Mouse (Mus musculus) stomach, embryonic 15.5 days (tissue): ENCODE results near the gene Prkacb. TPM values are rescaled to one million over a fixed set of nuclear protein-coding genes. Genes with fewer than 3 reads are reported as not detected.

Source experiments
- ATAC-seq: fragments of 200-750 bp; cut with Nextera tagmentation; 2 replicates; pipeline ENCODE4 v1.8.0; 2017; ENCODE audit warnings: low read depth, moderate number of reproducible peaks, moderate TSS enrichment; ENCODE audit not compliant: insufficient read depth, low FRiP score
- H3K27ac ChIP-seq: fragments of 300-500 bp; sonication (generic); 2 replicates; pipeline ENCODE4 v1.5.1; 2015; ENCODE audit warnings: mild to moderate bottlenecking, inconsistent platforms
- H3K27me3 ChIP-seq: fragments of 300-500 bp; sonication (generic); replicated peaks from 2 replicates; pipeline ENCODE4 v1.6.1; 2015; ENCODE audit warnings: inconsistent platforms
- H3K36me3 ChIP-seq: fragments of 300-500 bp; sonication (generic); 2 replicates; pipeline ENCODE4 v1.6.1; 2015; ENCODE audit warnings: inconsistent platforms
- H3K4me1 ChIP-seq: fragments of 300-500 bp; sonication (generic); 2 replicates; pipeline ENCODE4 v1.6.1; 2015; ENCODE audit warnings: inconsistent platforms
- H3K4me2 ChIP-seq: fragments of 300-500 bp; sonication (generic); 2 replicates; pipeline ENCODE4 v1.6.1; 2015; ENCODE audit warnings: mild to moderate bottlenecking, inconsistent platforms
- H3K4me3 ChIP-seq: fragments of 300-500 bp; sonication (generic); replicated peaks from 2 replicates; pipeline ENCODE4 v1.5.1; 2015; ENCODE audit warnings: inconsistent platforms
- H3K9ac ChIP-seq: fragments of 300-500 bp; sonication (generic); 2 replicates; pipeline ENCODE4 v1.6.1; 2015; ENCODE audit warnings: inconsistent platforms
- H3K9me3 ChIP-seq: fragments of 300-500 bp; sonication (generic); 2 replicates; pipeline ENCODE4 v1.6.1; 2016; ENCODE audit warnings: inconsistent platforms
- WGBS: fragments of 180-500 bp; shearing (Covaris S2); methylation state at CpG from one replicate; pipeline ENCODE4 v1.1.7; 2015; 5-methylcytosine and 5-hydroxymethylcytosine counted together
- polyA plus RNA-seq: library from polyadenylated mRNA; unstranded; fragments of >200 nt; fragmentation: Nextera tagmentation; extraction: Ambion mirVana; gene quantifications from 2 replicates; pipeline ENCODE4 v1.2.1, GENCODE M21; 2015

Prkacb gene
- polyA plus RNA-seq = 51.5 and 56.8 TPM in 2 replicates

DNA sequence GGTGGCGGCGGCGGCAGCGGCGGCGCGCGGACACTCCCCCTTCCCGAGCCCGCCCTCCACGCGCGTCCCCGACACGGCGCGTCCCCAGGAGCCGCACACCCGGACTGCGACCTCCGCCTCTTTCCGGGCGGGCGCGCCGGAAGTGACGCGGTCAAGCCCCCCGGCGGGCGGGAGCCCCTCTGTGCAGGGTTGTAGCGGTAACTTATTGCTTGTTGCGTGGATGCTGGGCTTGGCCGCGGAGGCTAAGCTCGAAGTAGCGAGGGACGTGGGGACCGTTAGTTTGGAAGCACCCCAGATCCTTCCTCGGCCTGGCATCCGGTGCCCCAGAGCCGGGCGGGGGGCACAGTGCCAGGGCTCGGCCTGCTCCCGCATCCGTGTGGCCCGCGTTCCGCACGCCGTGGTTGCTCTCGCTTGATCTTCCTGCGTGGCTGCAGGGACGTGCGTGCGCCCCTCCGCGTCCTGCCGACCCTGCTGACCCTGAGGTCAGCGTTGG lies at the start of gene Prkacb:
TSS of gene Prkacb (minus strand) at position 90 of the 493 bp plus-strand sequence.
- peaks cover 2% of the 10 kb centered on the region; the same call in 1 of the 2 replicates for H3K4me1 ChIP-seq
- no peaks in the 10 kb centered on the region for H3K27me3 ChIP-seq
- peak within 1 kb of the TSS; percentile 93 for H3K9ac ChIP-seq
- peak; percentile 95 for ATAC-seq
- WGBS = under 1% methylated on average over 59 of the region's 60 CpGs
- H3K36me3 ChIP-seq = no peaks in the 10 kb centered on the region
- peak within 1 kb of the TSS; percentile 94 for H3K27ac ChIP-seq
- H3K4me2 ChIP-seq = peak within 1 kb of the TSS; percentile 75
- H3K9me3 ChIP-seq = no peaks in the 10 kb centered on the region
- H3K4me3 ChIP-seq = peak within 1 kb of the TSS; percentile 88

DNA sequence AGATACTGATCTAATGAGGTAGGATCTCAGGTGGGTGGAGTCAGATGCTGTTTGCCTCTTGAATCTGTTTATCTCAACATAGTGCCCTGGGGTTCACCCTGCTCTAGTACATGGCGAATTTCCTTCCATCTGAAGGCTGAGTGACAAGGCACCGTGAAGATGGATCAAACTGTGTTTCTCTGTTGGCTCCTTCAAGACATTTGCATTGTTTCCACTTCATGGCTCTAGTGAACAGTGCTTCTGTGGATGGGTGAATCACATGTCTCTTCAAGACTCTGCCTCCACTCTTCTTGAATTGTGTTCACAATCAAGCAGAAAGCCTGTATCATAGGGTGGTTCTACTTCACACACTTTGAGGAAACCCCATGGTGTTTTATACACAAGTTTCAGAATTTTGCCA lies 47.5 kb upstream of the Prkacb start:
- Histone ChIP-seq H3K9ac (no peak overlapping the region), H3K36me3 (no peaks in the 10 kb centered on the region), H3K4me2 (no peak overlapping the region), H3K9me3 (no peaks in the 10 kb centered on the region), H3K4me3 (no peak overlapping the region), H3K4me1 (no peaks in the 10 kb centered on the region), H3K27me3 (no peaks in the 10 kb centered on the region), H3K27ac (no peak overlapping the region)
- ATAC-seq = no peak
- 83% methylated on average over 2 of the region's 2 CpGs for WGBS

GRCm38 (mm10) chr3:146857373-146857772 lies 44.6 kb upstream of the Prkacb start:
- no peak overlapping the region for H3K4me3 ChIP-seq
- no peak overlapping the region for H3K9ac ChIP-seq
- no peak overlapping the region for H3K27ac ChIP-seq
- no peaks in the 10 kb centered on the region for H3K9me3 ChIP-seq
- H3K36me3 ChIP-seq = no peaks in the 10 kb centered on the region
- 89% methylated on average over 10 of the region's 10 CpGs for WGBS
- H3K4me2 ChIP-seq = no peak overlapping the region
- ATAC-seq = no peak
- no peaks in the 10 kb centered on the region for H3K27me3 ChIP-seq
- H3K4me1 ChIP-seq = peaks cover 4% of the 10 kb centered on the region; the same call in 1 of the 2 replicates

DNA sequence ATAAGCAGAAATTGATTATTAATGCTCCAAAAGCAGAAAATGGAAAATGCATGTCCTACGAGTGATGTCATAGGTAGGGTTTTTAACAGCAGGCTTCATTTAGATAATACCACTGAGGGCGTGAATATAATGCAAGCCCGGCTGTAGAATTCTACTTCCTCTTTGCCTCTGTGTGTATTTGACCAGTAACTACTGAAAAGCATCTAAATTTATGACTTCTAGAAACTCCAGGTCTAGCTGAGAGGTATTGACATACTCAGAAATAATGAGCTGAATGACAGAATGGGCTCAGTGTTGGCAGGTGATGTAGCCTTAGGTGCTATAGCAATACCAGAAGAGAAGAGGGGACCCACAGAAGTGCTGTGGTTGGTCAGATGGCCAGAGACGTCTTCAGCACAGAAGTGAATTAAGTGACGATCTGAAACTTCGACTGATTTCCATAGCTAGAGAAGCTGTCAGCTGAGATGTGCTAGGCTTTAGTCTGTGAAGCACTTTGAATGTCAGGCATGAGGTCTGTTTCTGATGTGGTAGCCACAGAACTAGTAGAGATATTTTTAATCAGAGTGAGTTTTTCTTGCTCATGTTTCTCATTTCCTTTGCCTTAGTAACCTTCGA lies 41.8 kb upstream of the Prkacb start:
- H3K4me1 ChIP-seq = peaks cover 5% of the 10 kb centered on the region; the same call in 1 of the 2 replicates

GRCm38 (mm10) chr3:146851966-146852891 lies 39.4 kb upstream of the Prkacb start, which contains the start of gene Ttll7:
TSS of gene Ttll7 (plus strand) at chr3:146852367.
- H3K9ac ChIP-seq = peak within 1 kb of the TSS; percentile 41
- WGBS = under 1% methylated on average over 35 of the region's 36 CpGs
- H3K4me2 ChIP-seq = peak within 1 kb of the TSS; percentile 89
- H3K4me3 ChIP-seq = peak within 1 kb of the TSS; percentile 68
- no peaks in the 10 kb centered on the region for H3K36me3 ChIP-seq
- no peaks in the 10 kb centered on the region for H3K9me3 ChIP-seq
- no peaks in the 10 kb centered on the region for H3K27me3 ChIP-seq
- ATAC-seq = peak; percentile 95
- H3K4me1 ChIP-seq = peaks cover 5% of the 10 kb centered on the region; the same call in 1 of the 2 replicates
- H3K27ac ChIP-seq = no peak within 1 kb of the TSS

More for the DNA sequence above, 41.8 kb upstream of the Prkacb start:
- H3K9me3 ChIP-seq = no peaks in the 10 kb centered on the region
- no peak overlapping the region for H3K27ac ChIP-seq
- H3K27me3 ChIP-seq = no peaks in the 10 kb centered on the region
- ATAC-seq = no peak
- H3K36me3 ChIP-seq = no peaks in the 10 kb centered on the region
- H3K4me2 ChIP-seq = no peak overlapping the region
- H3K4me3 ChIP-seq = no peak overlapping the region
- no peak overlapping the region for H3K9ac ChIP-seq
- 81% methylated on average over 7 of the region's 7 CpGs for WGBS

DNA sequence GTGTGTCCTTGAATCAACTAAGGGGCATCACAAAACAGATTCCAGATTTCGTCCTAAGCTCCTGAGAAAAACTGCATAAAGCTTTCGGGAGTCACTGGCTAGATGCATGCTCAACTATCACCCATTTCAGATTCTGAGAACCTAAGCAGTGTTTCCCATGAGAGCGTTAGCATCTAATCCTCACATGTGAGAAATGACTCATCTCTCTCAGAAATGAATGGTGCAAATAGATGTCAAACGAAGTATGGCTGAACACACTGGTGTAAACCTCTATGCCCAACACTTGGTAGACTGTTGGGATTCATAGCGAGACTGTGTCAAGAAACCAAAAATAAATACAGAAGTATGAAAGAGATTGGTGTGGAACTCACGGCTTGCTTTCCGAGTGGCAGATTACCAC lies 36.6 kb upstream of the Prkacb start:
- H3K36me3 ChIP-seq = no peaks in the 10 kb centered on the region
- peaks cover 5% of the 10 kb centered on the region; the same call in 1 of the 2 replicates for H3K4me1 ChIP-seq
- H3K27ac ChIP-seq = no peak overlapping the region
- 89% methylated on average over 7 of the region's 7 CpGs for WGBS
- no peaks in the 10 kb centered on the region for H3K9me3 ChIP-seq
- no peak overlapping the region for H3K9ac ChIP-seq
- no peak for ATAC-seq
- H3K27me3 ChIP-seq = no peaks in the 10 kb centered on the region
- H3K4me3 ChIP-seq = no peak overlapping the region
- no peak overlapping the region for H3K4me2 ChIP-seq

GRCm38 (mm10) chr3:146848112-146848511 lies 35.3 kb upstream of the Prkacb start:
- H3K4me3 ChIP-seq = no peak overlapping the region
- no peak overlapping the region for H3K9ac ChIP-seq
- no peaks in the 10 kb centered on the region for H3K27me3 ChIP-seq
- peaks cover 5% of the 10 kb centered on the region; the same call in 1 of the 2 replicates for H3K4me1 ChIP-seq
- no peak overlapping the region for H3K27ac ChIP-seq
- WGBS = 78% methylated on average over 8 of the region's 8 CpGs
- no peaks in the 10 kb centered on the region for H3K9me3 ChIP-seq
- no peak for ATAC-seq
- no peak overlapping the region for H3K4me2 ChIP-seq
- H3K36me3 ChIP-seq = no peaks in the 10 kb centered on the region

- no peak for ATAC-seq
- 88% methylated on average over 5 of the region's 5 CpGs for WGBS
- H3K4me3 ChIP-seq = no peak overlapping the region
- H3K36me3 ChIP-seq = no peaks in the 10 kb centered on the region
- H3K4me2 ChIP-seq = no peak overlapping the region
- H3K27me3 ChIP-seq = no peaks in the 10 kb centered on the region
- H3K9ac ChIP-seq = no peak overlapping the region
- no peak overlapping the region for H3K27ac ChIP-seq
- H3K4me1 ChIP-seq = no peaks in the 10 kb centered on the region
- H3K9me3 ChIP-seq = no peaks in the 10 kb centered on the region
Observed at GRCm38 (mm10) chr3:146846237-146846636, 33.4 kb upstream of the Prkacb start.

DNA sequence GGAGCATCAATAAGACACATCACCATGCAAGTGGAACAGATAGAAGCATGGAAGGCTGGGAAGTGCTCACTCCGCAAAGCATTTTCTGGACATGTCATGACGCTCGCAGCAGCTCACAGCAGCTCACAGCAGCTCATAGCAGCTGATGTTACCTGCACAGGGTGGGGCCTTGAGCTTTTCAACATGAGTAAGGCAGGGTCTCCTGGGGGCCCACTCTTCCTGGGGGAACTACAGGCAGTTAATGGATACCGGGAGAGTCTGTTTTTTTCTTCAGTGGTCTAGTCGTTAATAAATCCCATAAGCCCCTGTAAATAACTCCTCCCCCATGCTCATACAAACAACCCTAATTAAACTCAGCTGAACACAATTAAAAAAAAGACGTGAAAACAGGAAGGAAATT lies 30.7 kb upstream of the Prkacb start:
- no peaks in the 10 kb centered on the region for H3K4me1 ChIP-seq
- no peaks in the 10 kb centered on the region for H3K36me3 ChIP-seq
- ATAC-seq = no peak
- no peak overlapping the region for H3K27ac ChIP-seq
- H3K27me3 ChIP-seq = no peaks in the 10 kb centered on the region
- H3K4me2 ChIP-seq = no peak overlapping the region
- H3K9ac ChIP-seq = no peak overlapping the region
- H3K4me3 ChIP-seq = no peak overlapping the region
- H3K9me3 ChIP-seq = no peaks in the 10 kb centered on the region
- 70% methylated on average over 6 of the region's 6 CpGs for WGBS

DNA sequence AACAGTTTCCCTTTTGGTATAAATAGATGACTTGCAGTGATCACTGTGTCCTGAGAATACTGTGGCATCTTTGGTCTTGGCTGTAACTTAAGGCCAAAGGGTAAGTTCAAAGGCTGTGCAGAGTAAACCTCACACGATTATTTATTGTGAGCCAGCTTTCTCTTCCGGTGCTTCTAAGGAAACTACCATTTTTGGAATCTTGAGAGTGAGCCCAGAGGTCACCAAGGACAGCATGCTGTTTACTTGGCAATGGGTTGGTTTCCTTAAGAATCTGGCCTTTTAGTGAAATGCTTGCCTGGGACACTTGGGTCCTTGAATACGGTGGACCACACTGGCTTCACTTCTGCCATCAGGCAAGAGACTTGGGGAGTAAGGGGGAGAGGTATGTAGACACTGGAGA lies 30.0 kb upstream of the Prkacb start:
- no peaks in the 10 kb centered on the region for H3K4me1 ChIP-seq
- H3K27ac ChIP-seq = no peak overlapping the region
- no peak overlapping the region for H3K4me3 ChIP-seq
- no peak overlapping the region for H3K9ac ChIP-seq
- H3K27me3 ChIP-seq = no peaks in the 10 kb centered on the region
- ATAC-seq = no peak
- H3K4me2 ChIP-seq = no peak overlapping the region
- no peaks in the 10 kb centered on the region for H3K36me3 ChIP-seq
- WGBS = 39% methylated on average over 3 of the region's 3 CpGs
- no peaks in the 10 kb centered on the region for H3K9me3 ChIP-seq

- Histone ChIP-seq H3K4me3 (no peak overlapping the region), H3K4me2 (no peak overlapping the region), H3K4me1 (no peaks in the 10 kb centered on the region), H3K27me3 (no peaks in the 10 kb centered on the region), H3K9me3 (no peaks in the 10 kb centered on the region), H3K36me3 (no peaks in the 10 kb centered on the region), H3K27ac (no peak overlapping the region), H3K9ac (no peak overlapping the region)
- ATAC-seq = no peak
- 86% methylated on average over 4 of the region's 4 CpGs for WGBS
Observed at GRCm38 (mm10) chr3:146820718-146821117, 7.9 kb upstream of the Prkacb start.

- H3K27me3 ChIP-seq = no peaks in the 10 kb centered on the region
- H3K4me3 ChIP-seq = peak overlapping the region; percentile 88
- 42% methylated on average over 7 of the region's 7 CpGs for WGBS
- H3K4me1 ChIP-seq = peaks cover 2% of the 10 kb centered on the region; the same call in 1 of the 2 replicates
- H3K9me3 ChIP-seq = no peaks in the 10 kb centered on the region
- peak overlapping the region; percentile 75 for H3K4me2 ChIP-seq
- peak overlapping the region; percentile 94; the same call in 1 of the 2 replicates for H3K27ac ChIP-seq
- no peak for ATAC-seq
- H3K36me3 ChIP-seq = no peaks in the 10 kb centered on the region
- peak overlapping the region; percentile 93; the same call in 1 of the 2 replicates for H3K9ac ChIP-seq
Observed at GRCm38 (mm10) chr3:146813624-146814023, 834 bp upstream of the Prkacb start.
